Mouse (Mus musculus) heart, adult 2 months (tissue): ENCODE results near the gene Pank1. TPM values are rescaled to one million over a fixed set of nuclear protein-coding genes. Genes with fewer than 3 reads are reported as not detected.

Source experiments
- DNase-seq, 2 experiments: peaks; one replicate each; pipeline ENCODE4 v3.0.0; 2021
- H3K27ac ChIP-seq: fragments of 200-600 bp; 2 replicates; pipeline ENCODE4 v1.8.1; 2022
- H3K27me3 ChIP-seq: fragments of 200-500 bp; 2 replicates; pipeline ENCODE4 v1.6.1; 2012; ENCODE audit warnings: mild to moderate bottlenecking, low read length, inconsistent platforms, mixed read lengths; ENCODE audit not compliant: control insufficient read depth, insufficient read depth
- H3K36me3 ChIP-seq: fragments of 200-500 bp; 2 replicates; pipeline ENCODE4 v1.6.1; 2012; ENCODE audit warnings: low read length, inconsistent platforms; ENCODE audit not compliant: control insufficient read depth, insufficient read depth
- H3K4me1 ChIP-seq: fragments of 200-500 bp; 2 replicates; pipeline ENCODE4 v1.6.1; 2011; ENCODE audit warnings: low read length; ENCODE audit not compliant: control insufficient read depth, insufficient read depth
- H3K4me3 ChIP-seq: fragments of 200-600 bp; 2 replicates; pipeline ENCODE4 v1.8.1; 2022
- H3K79me2 ChIP-seq: fragments of 200-500 bp; replicated peaks from 2 replicates; pipeline ENCODE4 v1.6.1; 2012; ENCODE audit warnings: mild to moderate bottlenecking, inconsistent platforms, low read length, moderate library complexity, mixed read lengths; ENCODE audit not compliant: control insufficient read depth, insufficient read depth
- H3K9ac ChIP-seq: fragments of 200-500 bp; 2 replicates; pipeline ENCODE4 v1.6.1; 2012; ENCODE audit warnings: low read depth, mild to moderate bottlenecking, control low read depth, inconsistent platforms, low read length, mixed read lengths
- CTCF ChIP-seq: fragments of 200-600 bp; IDR thresholded peaks from 2 replicates; pipeline ENCODE4 v1.8.1; 2022; ENCODE audit warnings: antibody characterized with exemption, mild to moderate bottlenecking, moderate library complexity
- EP300 ChIP-seq: fragments of 200-500 bp; IDR thresholded peaks from 2 replicates; pipeline ENCODE4 v1.6.1; 2011; ENCODE audit warnings: low read depth, low read length, control low read depth; ENCODE audit not compliant: insufficient read depth
- POLR2A ChIP-seq: fragments of 200-500 bp; IDR thresholded peaks from 2 replicates; pipeline ENCODE4 v1.6.1; 2011; ENCODE audit warnings: mild to moderate bottlenecking, low read depth, low read length, control low read depth; ENCODE audit not compliant: insufficient read depth
- WGBS: fragments of 180-500 bp; shearing (Covaris S2); methylation state at CpG from one replicate; pipeline ENCODE4 v1.1.7; 2018; 5-methylcytosine and 5-hydroxymethylcytosine counted together
- intact Hi-C: fragments of 180-260 bp; cut with DNase I; formaldehyde crosslinking; loops from one replicate; pipeline ENCODE4 v1.15.1; 2025
- polyA plus RNA-seq: library from polyadenylated mRNA; depleted of rRNA; stranded (reverse); fragments of >200 nt; gene quantifications from 2 replicates; pipeline ENCODE4 v1.2.3, GENCODE M21; 2012
- total RNA-seq, 2 experiments: library from RNA; stranded (reverse); gene quantifications; 2 replicates each; pipeline ENCODE4 v1.2.3; 2021

Pank1 gene
- total and polyA plus RNA-seq, 3 experiments: 6.5 to 48.3 (median 38.1) TPM

DNA sequence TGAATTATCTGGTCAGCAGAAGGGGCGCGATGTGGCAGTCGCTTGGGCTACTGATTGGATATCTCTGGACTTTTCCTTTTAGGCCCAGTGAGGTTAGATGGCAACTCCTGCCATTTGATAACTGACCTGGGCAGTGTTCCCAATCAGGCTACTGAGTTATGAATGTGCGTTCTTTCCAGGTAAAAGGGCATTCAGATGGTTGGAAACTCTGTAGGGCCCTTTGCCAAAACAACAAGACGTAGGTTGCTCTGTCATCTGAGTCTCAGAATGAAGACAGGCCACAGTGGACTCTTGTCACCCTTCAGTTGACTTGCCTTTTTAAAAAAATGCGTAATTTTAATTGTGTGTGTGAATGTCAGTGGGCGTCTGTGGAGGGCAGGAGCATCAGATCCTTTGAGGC lies 29.8 kb downstream of the Pank1 start:
- H3K4me3 ChIP-seq: no peak overlapping the region
- no peaks in the 10 kb centered on the region for H3K27me3 ChIP-seq
- peaks cover 5% of the 10 kb centered on the region for H3K36me3 ChIP-seq
- peak overlapping the region; percentile 75 for H3K27ac ChIP-seq
- no peak overlapping the region for H3K9ac ChIP-seq
- H3K79me2 ChIP-seq: no peaks in the 10 kb centered on the region
- TF ChIP-seq EP300: no peak
- no peak for TF ChIP-seq CTCF
- no peak for TF ChIP-seq POLR2A
- peak in 1 of 2 experiments; percentile 59 for DNase-seq
- 65% methylated on average over 7 of the region's 7 CpGs for WGBS
- intact Hi-C loops: no loop called here
- peaks cover 7% of the 10 kb centered on the region for H3K4me1 ChIP-seq

- DNase-seq: no peak
- peak overlapping the region; percentile 43 for H3K27ac ChIP-seq
- 76% methylated on average over 9 of the region's 9 CpGs for WGBS
- intact Hi-C loops: no loop called here
- H3K4me1 ChIP-seq: peaks cover 6% of the 10 kb centered on the region
- no peak overlapping the region for H3K9ac ChIP-seq
- no peak for TF ChIP-seq POLR2A
- no peak for TF ChIP-seq CTCF
- TF ChIP-seq EP300: no peak
- H3K27me3 ChIP-seq: no peaks in the 10 kb centered on the region
- H3K36me3 ChIP-seq: peaks cover 5% of the 10 kb centered on the region
- no peaks in the 10 kb centered on the region for H3K79me2 ChIP-seq
- H3K4me3 ChIP-seq: no peak overlapping the region
Measured at GRCm38 (mm10) chr19:34848164-34848563, 31.1 kb downstream of the Pank1 start.

- peaks cover 5% of the 10 kb centered on the region for H3K36me3 ChIP-seq
- H3K27ac ChIP-seq: no peak overlapping the region
- DNase-seq: no peak
- no peaks in the 10 kb centered on the region for H3K27me3 ChIP-seq
- peaks cover 6% of the 10 kb centered on the region for H3K4me1 ChIP-seq
- WGBS: 59% methylated on average over 3 of the region's 3 CpGs
- TF ChIP-seq CTCF: no peak
- TF ChIP-seq EP300: no peak
- TF ChIP-seq POLR2A: no peak
- H3K4me3 ChIP-seq: no peak overlapping the region
- intact Hi-C loops: no loop called here
- no peaks in the 10 kb centered on the region for H3K79me2 ChIP-seq
- no peak overlapping the region for H3K9ac ChIP-seq
Measured at GRCm38 (mm10) chr19:34847103-34847502, 32.2 kb downstream of the Pank1 start.

DNA sequence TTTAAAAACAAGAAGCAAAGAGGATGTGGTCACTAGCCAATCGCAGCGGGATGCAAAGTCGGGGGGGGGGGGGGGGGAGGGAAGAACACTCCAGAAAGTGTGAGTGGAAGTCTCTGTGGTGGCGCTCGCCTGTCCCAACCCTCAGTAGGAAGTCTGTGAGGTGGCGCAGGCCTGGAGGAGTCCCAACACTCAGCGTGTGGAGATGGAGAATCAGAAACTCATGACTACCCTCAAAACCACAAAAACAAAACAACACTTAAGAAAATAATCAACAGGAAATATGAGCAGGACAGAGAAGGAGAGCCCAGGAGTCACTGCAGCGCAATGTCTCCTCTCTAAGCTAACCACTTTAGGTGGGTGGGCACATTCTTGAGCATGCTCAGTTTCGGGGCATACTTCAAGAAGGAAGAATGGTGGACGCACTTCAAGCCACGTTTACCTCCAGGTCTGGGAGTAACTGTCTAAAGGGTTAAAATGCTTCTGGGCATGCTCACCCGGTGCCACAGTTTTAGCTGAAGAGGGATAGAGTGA lies 32.7 kb downstream of the Pank1 start:
- no peak overlapping the region for H3K4me3 ChIP-seq
- peak in 1 of 2 experiments; percentile 14 for DNase-seq
- intact Hi-C loops: no loop called here
- WGBS: 41% methylated on average over 12 of the region's 12 CpGs
- H3K27ac ChIP-seq: no peak overlapping the region
- TF ChIP-seq CTCF: no peak
- no peak for TF ChIP-seq EP300
- TF ChIP-seq POLR2A: no peak
- no peak overlapping the region for H3K9ac ChIP-seq
- peaks cover 4% of the 10 kb centered on the region for H3K4me1 ChIP-seq
- no peaks in the 10 kb centered on the region for H3K79me2 ChIP-seq
- H3K36me3 ChIP-seq: peaks cover 5% of the 10 kb centered on the region
- no peaks in the 10 kb centered on the region for H3K27me3 ChIP-seq

- Histone ChIP-seq H3K27ac (no peak overlapping the region), H3K4me3 (no peak overlapping the region), H3K36me3 (peaks cover 5% of the 10 kb centered on the region; the same call in 1 of the 2 replicates), H3K79me2 (no peaks in the 10 kb centered on the region), H3K4me1 (peaks cover 4% of the 10 kb centered on the region), H3K9ac (no peak overlapping the region), H3K27me3 (no peaks in the 10 kb centered on the region)
- 60% methylated on average over 7 of the region's 7 CpGs for WGBS
- DNase-seq: no peak
- TF ChIP-seq EP300 (no peak), POLR2A (no peak), CTCF (no peak)
- intact Hi-C loops: no loop called here
Measured at GRCm38 (mm10) chr19:34846005-34846404, 33.2 kb downstream of the Pank1 start.

DNA sequence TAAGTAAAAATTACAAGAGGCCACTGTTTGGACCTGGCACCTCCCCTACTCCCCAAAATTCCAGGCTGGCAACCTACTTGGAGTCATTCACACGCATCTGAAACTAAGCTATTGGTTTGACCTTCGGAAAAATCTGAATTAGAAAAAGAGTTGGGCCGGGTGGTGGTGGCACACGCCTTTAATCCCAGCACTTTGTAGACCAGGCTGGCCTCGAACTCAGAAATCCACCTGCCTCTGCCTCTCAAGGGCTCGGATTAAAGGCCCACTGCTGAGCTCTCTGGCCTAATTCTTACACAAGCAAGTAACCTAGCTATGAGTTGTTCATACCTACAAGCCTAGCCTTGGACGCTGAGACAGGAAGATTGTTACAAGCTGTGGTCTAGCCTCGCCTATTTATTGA lies 33.9 kb downstream of the Pank1 start:
- H3K27me3 ChIP-seq: no peaks in the 10 kb centered on the region
- no peak overlapping the region for H3K4me3 ChIP-seq
- no peak overlapping the region for H3K27ac ChIP-seq
- peaks cover 5% of the 10 kb centered on the region; the same call in 1 of the 2 replicates for H3K36me3 ChIP-seq
- intact Hi-C loops: no loop called here
- H3K4me1 ChIP-seq: peaks cover 4% of the 10 kb centered on the region
- no peak overlapping the region for H3K9ac ChIP-seq
- no peaks in the 10 kb centered on the region for H3K79me2 ChIP-seq
- WGBS: 92% methylated on average over 8 of the region's 8 CpGs
- DNase-seq: no peak
- no peak for TF ChIP-seq EP300
- no peak for TF ChIP-seq POLR2A
- TF ChIP-seq CTCF: no peak
